Mouse (Mus musculus) C2C12 (cell line): ENCODE results near the gene Prodh2. TPM values are rescaled to one million over a fixed set of nuclear protein-coding genes. Genes with fewer than 3 reads are reported as not detected.
"Not testable (repeated sequence)": the region's sequence is repeated elsewhere in the genome, so short reads cannot be mapped to it uniquely, and the experiment has no call there.

Experiments used
- H3K27me3 ChIP-seq: one replicate; pipeline ENCODE4 v1.6.1; 2011; ENCODE audit not compliant: control insufficient read depth, insufficient read depth, insufficient read length
- H3K36me3 ChIP-seq: one replicate; pipeline ENCODE4 v1.6.1; 2011; ENCODE audit not compliant: control insufficient read depth, insufficient read depth
- H3K4me3 ChIP-seq: one replicate; pipeline ENCODE4 v1.5.1; 2011; ENCODE audit warnings: mild to moderate bottlenecking, control low read depth; ENCODE audit not compliant: poor library complexity, insufficient read depth, severe bottlenecking
- H3K79me2 ChIP-seq: one replicate; pipeline ENCODE4 v1.6.1; 2011; ENCODE audit not compliant: control insufficient read depth, insufficient read depth
- H3K79me3 ChIP-seq: one replicate; pipeline ENCODE4 v1.6.1; 2011; ENCODE audit warnings: low read depth, control low read depth
- H3ac ChIP-seq: one replicate; pipeline ENCODE3; 2011; ENCODE audit warnings: low read depth; ENCODE audit not compliant: control insufficient read depth, insufficient read length
- CEBPB ChIP-seq: IDR thresholded peaks from one replicate; pipeline ENCODE4 v1.6.1; 2011; ENCODE audit warnings: low read depth, mild to moderate bottlenecking, control low read depth, moderate library complexity
- CTCF ChIP-seq: IDR thresholded peaks from one replicate; pipeline ENCODE4 v1.5.1; 2011; ENCODE audit not compliant: control insufficient read depth, insufficient read depth, insufficient read length
- FOSL1 ChIP-seq: IDR thresholded peaks from one replicate; pipeline ENCODE4 v1.8.0; 2011; ENCODE audit warnings: mild to moderate bottlenecking, low read length; ENCODE audit not compliant: poor library complexity, insufficient read depth, severe bottlenecking
- MAX ChIP-seq: IDR thresholded peaks from one replicate; pipeline ENCODE4 v1.6.1; 2011; ENCODE audit warnings: mild to moderate bottlenecking, control low read depth
- MYOD1 ChIP-seq: IDR thresholded peaks from one replicate; pipeline ENCODE4 v1.6.1; 2011; ENCODE audit warnings: low read depth; ENCODE audit not compliant: control insufficient read depth, insufficient read length
- MYOG ChIP-seq: IDR thresholded peaks from one replicate; pipeline ENCODE4 v1.6.1; 2011; ENCODE audit not compliant: control insufficient read depth, insufficient read length; ENCODE audit errors: extremely low read depth
- USF1 ChIP-seq: IDR thresholded peaks from one replicate; pipeline ENCODE4 v1.6.1; 2011; ENCODE audit warnings: low read depth, mild to moderate bottlenecking, control low read depth, moderate library complexity
- polyA plus RNA-seq: library from polyadenylated mRNA; unstranded; fragments of >200 nt; fragmentation: generic; extraction: Trizol; gene quantifications from one replicate; pipeline ENCODE4 v1.2.1, GENCODE M21; 2012; ENCODE audit warnings: missing spikeins

The Prodh2 gene
- polyA plus RNA-seq, 1 experiment = 0.02 TPM

DNA sequence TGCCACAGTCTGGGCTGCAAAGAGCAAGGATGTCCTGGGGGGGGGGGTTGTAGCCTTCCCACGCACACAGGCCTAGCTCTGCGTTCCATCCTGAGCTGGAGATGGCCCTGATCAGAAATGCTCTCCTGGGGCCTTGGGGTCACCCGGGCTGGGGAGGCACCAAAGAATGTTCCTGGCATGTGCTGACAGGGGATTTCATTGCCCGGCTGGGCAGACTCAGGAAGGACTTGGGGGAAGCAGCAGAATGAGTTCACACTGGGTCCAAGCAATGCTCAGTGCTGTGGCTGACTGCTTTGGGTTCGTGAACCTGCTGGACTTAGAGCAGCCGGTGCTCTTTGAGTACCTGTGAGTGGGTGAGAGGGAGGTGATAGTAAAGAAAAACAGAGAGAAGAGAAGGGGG, 33.9 kb upstream of the Prodh2 start:
- no peak for TF ChIP-seq CEBPB
- no peak for TF ChIP-seq CTCF
- TF ChIP-seq MYOD1 = no peak
- no peak for TF ChIP-seq USF1
- TF ChIP-seq MAX = no peak
- TF ChIP-seq FOSL1 = no peak
- no peak for TF ChIP-seq MYOG
- Histone ChIP-seq H3K79me2 (no peaks in the 10 kb centered on the region), H3K36me3 (no peaks in the 10 kb centered on the region), H3ac (no peak overlapping the region), H3K79me3 (no peaks in the 10 kb centered on the region), H3K4me3 (no peak overlapping the region), H3K27me3 (peaks cover 76% of the 10 kb centered on the region)

DNA sequence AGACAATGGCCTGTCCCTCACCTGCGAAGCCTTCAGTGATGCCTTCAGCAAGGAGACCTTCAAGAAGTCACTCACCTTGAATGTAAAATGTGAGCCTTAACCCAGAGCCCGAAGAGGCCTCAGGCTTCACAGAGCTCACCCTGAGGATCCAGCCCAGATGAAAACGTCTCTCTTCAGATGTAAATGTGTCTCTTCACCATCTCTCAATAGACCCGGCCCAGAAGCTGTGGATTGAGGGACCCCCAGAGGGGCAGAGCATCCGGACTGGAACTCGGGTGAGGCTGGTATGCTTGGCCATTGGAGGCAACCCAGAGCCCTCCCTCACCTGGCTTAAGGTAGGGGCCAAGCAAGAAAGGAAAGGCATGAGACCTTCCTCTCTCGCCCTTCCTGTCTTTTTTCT, 29.9 kb upstream of the Prodh2 start:
- H3K36me3 ChIP-seq = no peaks in the 10 kb centered on the region
- H3K27me3 ChIP-seq = peaks cover 76% of the 10 kb centered on the region
- no peak overlapping the region for H3K4me3 ChIP-seq
- H3ac ChIP-seq = no peak overlapping the region
- TF ChIP-seq MYOD1 (no peak), MAX (no peak), CTCF (no peak), CEBPB (no peak), USF1 (no peak), FOSL1 (no peak), MYOG (no peak)
- no peaks in the 10 kb centered on the region for H3K79me3 ChIP-seq
- H3K79me2 ChIP-seq = no peaks in the 10 kb centered on the region

DNA sequence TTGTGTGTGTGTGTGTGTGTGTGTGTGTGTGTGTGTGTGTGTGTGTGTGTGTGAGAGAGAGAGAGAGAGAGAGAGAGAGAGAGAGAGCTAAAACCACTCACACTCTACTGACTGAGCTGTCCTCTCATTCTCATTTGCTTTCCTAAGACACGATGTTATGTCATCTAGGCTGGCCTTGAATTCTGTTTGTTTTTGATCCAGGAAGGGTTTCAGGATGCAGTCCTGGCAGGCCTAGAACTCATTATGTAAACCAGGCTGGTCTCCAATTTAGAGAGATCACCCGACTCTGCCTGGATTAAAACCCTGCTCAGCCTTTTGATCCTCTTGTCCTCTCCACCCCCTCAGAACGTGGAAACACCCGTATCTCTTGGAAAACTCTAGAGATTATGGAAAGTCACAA, 29.4 kb upstream of the Prodh2 start:
- TF ChIP-seq USF1 (no peak), MYOG (no peak), MYOD1 (no peak), FOSL1 (no peak), MAX (no peak), CEBPB (no peak), CTCF (no peak)
- H3ac ChIP-seq = no peak overlapping the region
- no peaks in the 10 kb centered on the region for H3K79me2 ChIP-seq
- H3K36me3 ChIP-seq = no peaks in the 10 kb centered on the region
- H3K79me3 ChIP-seq = no peaks in the 10 kb centered on the region
- H3K4me3 ChIP-seq = no peak overlapping the region
- peaks cover 75% of the 10 kb centered on the region for H3K27me3 ChIP-seq

DNA sequence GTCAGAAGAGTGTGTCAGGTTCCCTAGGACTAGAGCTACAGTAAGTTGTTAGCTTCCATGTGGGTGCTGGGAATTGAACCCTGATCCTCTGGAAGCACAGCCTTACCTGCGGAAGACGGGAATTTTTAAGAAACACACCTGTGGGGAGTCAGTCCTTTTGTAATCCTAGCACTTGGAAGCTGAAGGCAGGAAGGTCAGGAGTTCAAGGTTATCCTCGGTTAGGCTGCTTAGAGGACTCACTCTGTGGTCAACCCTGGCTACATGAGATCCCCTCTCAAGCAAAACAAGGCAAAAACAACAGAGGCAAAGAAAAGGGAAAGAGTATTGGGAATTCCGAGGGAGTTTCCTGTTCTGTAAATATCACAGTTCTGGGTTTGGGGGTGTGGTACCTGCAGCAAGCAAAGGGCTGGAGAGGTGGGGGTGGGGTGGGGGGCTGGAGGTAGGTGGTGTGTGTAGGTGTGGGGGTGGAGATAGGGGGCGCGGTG, 28.6 kb upstream of the Prodh2 start:
- Histone ChIP-seq H3K79me3 (no peaks in the 10 kb centered on the region), H3K4me3 (no peak overlapping the region), H3K27me3 (peaks cover 68% of the 10 kb centered on the region), H3ac (no peak overlapping the region), H3K36me3 (no peaks in the 10 kb centered on the region), H3K79me2 (no peaks in the 10 kb centered on the region)
- no peak for TF ChIP-seq CEBPB
- no peak for TF ChIP-seq MYOG
- TF ChIP-seq FOSL1 = no peak
- no peak for TF ChIP-seq USF1

DNA sequence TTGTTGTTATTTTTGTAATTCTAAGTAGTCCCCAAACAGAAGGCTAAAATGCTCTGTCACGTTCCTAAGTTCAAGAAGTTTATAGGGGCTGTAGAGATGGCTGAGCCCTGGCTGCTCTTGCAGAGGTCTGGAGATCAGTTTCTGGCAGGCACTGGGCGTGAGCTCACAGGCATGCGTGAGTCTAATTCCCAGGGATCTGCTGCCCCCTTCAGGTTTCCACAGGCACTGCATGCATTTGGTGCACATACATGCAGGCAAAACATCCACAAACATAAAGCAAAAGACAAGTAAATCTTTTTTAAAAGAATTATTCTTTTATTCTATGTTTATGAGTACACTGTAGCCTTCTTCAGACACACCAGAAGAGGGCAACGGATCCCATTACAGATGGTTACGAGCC, 21.0 kb upstream of the Prodh2 start:
- no peak for TF ChIP-seq FOSL1
- no peak for TF ChIP-seq USF1
- no peak for TF ChIP-seq CEBPB
- no peak for TF ChIP-seq MYOD1
- TF ChIP-seq MAX = no peak
- no peak for TF ChIP-seq MYOG
- TF ChIP-seq CTCF = no peak

DNA sequence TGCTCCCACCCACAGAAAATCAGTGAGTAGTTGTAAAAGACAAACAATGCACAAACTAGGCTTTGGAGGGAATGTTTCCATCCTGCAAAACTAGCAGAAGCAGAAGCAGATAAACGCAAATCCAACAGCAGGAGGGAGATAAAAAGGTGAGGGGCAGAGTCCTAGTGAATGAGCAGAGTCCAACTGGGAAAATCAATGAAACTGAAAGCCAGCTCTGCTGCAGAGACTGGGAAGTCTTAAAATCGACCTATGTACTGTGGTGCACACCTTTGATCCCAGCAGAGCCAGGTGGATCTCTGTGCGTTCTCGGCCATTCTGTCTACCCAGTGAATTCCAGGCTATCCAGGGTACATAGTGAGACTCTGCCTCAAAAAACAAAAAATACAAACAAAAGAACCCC, 18.4 kb upstream of the Prodh2 start:
- TF ChIP-seq CTCF (no peak), MYOD1 (no peak), MAX (no peak), FOSL1 (no peak), USF1 (no peak), MYOG (no peak), CEBPB (no peak)
- H3K27me3 ChIP-seq = peaks cover 36% of the 10 kb centered on the region
- H3K79me3 ChIP-seq = no peaks in the 10 kb centered on the region
- H3K4me3 ChIP-seq = no peak overlapping the region
- H3K36me3 ChIP-seq = no peaks in the 10 kb centered on the region
- H3ac ChIP-seq = no peak overlapping the region
- H3K79me2 ChIP-seq = no peaks in the 10 kb centered on the region

More for the DNA sequence above, 21.0 kb upstream of the Prodh2 start:
- Histone ChIP-seq H3K27me3 (peaks cover 27% of the 10 kb centered on the region), H3K36me3 (no peaks in the 10 kb centered on the region), H3K79me2 (no peaks in the 10 kb centered on the region), H3K4me3 (no peak overlapping the region), H3K79me3 (no peaks in the 10 kb centered on the region), H3ac (no peak overlapping the region)

DNA sequence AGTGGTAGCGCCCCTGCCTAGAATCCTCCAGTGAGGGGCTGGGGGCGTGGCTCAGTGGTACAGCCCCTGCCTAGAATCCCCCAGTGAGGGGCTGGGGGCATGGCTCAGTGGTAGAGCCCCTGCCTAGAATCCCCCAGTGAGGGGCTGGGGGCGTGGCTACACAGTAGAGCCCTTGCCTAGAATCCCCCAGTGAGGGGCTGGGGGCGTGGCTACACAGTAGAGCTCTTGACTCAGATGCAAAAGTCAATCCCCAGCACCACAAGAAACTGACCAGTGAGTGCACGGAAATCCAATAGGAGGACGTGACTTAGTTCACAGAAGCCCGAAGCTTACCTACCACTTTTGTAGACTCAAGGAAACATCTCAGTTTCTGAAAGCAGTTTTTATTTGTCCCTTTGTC, 17.3 kb upstream of the Prodh2 start:
- not testable (repeated sequence) for H3ac ChIP-seq, H3K36me3 ChIP-seq, H3K79me3 ChIP-seq, H3K4me3 ChIP-seq, H3K79me2 ChIP-seq
- H3K27me3 ChIP-seq = peaks cover 34% of the 10 kb centered on the region
